Mouse (Mus musculus) cerebellum, postnatal 14 days (tissue): Measurements from ENCODE around the gene Mapk11.

Source experiments
- DNase-seq, 2 experiments: peaks; one replicate each; pipeline ENCODE4 v3.0.0; 2021; ENCODE audit warnings: mixed read lengths in 2 of 2

The Mapk11 gene

DNA sequence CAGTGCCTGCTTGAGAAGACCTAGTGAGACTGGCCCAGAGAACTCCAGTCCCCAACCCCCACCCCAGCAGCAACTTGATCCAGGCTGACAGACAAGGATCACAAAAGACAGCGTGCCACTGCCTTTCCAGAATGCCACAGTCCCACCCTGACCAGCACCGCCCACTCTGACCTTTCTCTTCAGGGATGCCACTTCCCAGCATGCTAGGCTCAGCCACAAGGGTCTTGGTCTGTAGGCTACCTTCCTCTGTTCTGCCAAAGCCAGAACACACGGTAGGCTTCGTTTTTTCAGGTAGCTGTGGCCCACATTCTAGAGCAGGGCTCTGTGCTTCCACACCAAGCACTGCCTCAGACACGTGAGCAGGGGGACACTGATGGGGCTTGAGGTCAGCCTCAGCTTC, 46.8 kb downstream of the Mapk11 start:
- DNase-seq = no peak

DNA sequence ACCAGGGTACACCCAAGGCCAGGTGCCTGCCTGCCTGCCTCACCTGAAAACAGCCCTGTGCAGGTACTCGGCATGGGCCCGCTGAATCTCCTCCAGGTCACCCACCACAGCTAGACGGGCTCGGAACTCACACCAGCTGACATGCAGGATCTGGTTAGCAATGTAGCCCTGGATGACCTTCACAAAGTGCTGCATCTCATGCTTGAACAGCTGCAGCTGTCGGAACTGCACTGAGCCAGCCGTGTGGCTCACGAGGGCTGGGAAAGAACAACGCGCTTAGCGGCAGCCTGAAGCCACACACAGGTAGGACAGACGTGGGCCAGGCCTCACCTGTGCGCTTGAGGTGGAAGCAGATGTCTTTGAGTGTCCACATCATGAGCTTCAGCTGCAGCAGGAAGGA, 48.6 kb downstream of the Mapk11 start:
- no peak for DNase-seq

DNA sequence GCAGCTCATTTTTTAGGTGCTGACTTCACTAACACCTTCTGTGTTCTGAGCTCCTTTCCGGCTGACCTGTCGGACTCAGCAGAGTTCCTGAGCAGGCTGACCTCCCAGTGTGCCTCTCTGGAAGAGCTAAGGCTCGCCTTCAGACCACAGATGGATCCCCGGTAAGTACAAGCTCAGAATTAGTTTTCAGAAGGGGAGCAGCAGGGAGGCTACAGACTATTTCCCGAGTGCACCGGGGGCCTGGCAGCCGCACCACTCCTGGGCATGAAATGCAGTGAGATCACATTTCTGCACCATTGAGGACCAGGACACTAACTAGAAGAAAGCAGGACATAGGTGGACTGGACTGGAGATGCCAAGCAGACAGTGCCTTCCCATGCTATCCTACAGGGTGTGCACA, 50.8 kb downstream of the Mapk11 start:
- peak; percentile 47 to 69 for DNase-seq

DNA sequence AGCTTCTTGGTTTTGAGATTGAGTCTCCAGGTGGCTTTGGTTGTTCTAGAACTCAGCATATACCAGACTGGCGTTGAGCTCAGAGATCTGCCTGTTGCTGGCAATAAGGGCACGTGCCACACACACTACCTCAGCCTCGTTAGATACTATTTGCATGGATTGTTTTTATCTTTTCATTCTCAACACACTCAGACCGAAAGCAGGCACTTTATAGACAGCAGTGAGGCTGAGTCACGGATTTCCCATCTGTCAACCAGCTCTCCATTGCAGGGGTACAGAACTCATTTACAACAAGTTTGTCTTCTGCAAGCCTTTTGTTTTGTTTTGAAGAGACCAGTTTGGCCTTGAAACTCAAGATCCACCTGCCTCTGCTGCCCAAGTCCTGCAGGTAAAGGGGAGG, 52.0 kb downstream of the Mapk11 start:
- no peak for DNase-seq
